Mouse (Mus musculus) cerebellum, adult 11-12 months (tissue): Measurements from ENCODE around the gene Ppp2r5e.

Source experiments
- DNase-seq: peaks from one replicate; pipeline ENCODE4 v3.0.0; 2022

Ppp2r5e gene

GRCm38 (mm10) chr12:75596154-75597002, at the start of gene Ppp2r5e:
Gene Ppp2r5e (minus strand): TSS chr12:75596245.
- peak; percentile 99 for DNase-seq

GRCm38 (mm10) chr12:75645780-75646179, 49.7 kb upstream of the Ppp2r5e start:
- no peak for DNase-seq

DNA sequence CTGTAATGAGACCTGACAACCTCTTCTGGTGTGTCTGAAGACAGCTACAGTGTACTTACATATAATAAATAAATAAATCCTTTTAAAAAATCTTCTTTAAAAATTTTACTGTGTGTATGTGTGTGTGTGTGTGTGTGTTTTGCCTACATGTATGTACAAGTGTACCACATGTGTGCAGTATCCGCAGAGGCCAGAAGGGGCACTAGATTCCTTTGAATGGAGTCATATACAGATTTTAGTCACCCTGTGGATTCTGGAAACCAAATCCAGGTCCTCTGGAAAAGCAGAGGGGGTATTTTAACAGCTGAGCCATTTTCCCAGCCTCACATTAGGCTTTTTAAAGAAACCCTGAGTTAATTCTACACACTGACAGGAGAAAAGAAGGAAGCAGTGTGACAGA, 45.7 kb upstream of the Ppp2r5e start:
- DNase-seq: no peak

DNA sequence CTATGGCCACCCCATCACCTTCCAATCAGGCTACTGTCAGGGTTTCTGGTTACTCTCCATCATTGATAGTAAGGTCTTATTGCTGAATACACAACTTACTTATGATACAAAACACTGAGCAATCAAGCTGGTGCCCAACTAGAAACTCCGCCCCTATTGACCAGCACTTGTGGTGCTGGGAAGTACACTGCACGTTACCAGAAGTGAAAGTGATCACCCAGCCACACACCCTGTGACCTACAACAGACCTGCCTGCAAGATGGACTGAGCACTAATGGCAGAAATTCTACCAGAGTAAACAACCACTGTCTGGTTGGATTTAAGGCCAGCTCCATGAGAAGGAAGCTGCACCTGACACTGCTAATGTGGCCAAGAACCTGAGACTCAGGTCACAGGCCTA, 42.3 kb upstream of the Ppp2r5e start:
- no peak for DNase-seq

DNA sequence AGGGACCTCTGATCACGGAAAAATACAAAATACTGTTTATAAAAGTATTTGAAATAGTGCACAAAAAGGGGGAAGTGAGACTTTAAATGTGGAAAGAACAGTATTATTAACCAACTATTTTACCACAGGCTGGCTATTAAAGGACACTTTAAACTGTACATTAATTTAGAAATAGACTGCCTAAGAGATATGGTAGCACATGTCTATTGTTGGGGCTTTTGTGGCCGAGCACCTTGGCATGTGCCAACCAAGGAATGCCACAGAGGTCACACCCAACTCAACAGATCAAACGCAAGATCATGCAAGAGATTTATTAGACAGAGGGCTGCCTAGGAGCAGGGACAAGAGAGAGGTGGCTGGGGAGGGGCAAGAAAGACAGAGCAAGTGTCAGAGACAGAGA, 41.1 kb upstream of the Ppp2r5e start:
- DNase-seq: no peak

DNA sequence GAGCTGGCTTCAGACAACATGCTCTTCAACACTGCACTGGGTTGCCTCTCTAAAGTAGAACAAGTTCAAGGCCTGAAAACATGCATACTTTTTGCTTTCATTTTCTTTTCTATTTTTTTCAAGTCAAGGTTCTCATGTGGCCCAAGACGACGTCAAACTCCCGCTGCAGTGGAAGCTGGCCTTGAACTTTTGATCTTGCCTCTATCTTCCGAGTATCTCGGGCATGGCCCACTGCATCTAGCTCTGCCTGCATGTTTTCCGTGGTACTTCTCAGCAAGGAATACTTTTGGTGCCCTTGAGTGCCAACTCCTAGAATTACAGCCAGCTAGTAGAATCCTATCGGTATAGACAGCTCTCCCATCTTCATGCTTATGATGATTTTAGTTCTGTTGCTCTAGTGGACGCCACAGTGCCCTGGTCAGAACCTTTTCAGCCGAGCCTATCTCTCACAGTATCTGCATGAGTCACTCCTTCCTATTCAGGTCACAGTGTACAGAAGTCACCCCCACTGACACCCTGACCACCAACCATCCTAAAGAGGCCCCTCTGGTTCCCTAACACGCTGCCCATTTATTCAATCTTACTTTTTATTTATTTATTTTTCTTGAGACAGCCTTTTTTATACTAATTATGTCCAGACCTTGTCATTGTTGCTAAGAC, 39.9 kb upstream of the Ppp2r5e start:
- DNase-seq: no peak

DNA sequence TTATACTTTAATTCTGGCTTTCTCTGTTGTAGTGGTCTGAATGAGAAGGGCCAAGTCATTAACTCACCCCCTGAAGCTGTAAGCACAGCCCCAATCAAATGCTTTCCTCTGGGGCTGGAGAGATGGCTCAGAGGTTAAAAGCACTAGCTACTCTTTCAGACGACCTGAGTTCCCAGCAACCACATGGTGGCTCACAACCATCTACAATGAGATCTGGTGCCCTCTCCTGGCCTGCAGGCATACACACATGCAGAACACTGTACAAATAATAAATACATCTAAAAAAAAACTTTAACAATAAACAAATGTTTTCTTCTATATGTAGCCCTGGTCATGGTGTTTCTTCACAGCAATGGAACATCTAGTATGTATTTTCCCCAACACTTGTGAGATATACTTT, 33.6 kb upstream of the Ppp2r5e start:
- no peak for DNase-seq

DNA sequence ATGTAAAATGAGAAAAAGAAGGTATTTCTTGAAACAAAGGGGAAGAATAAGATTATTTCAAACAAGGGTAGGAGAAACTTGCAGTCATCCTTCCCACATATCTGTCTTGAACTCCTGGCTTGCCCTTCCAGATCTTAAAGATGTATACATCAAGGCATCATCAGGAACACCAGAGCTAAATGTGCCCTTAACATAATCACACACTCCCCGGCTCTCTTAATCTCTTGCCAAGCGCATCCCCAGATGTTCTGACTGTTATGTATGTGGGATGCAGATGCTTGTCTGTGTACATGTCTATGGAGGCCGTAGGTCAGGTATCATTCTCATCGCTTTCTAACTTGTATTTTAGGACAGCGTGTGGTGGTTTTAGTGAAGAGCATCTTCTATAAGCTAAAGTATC, 27.2 kb upstream of the Ppp2r5e start:
- no peak for DNase-seq

DNA sequence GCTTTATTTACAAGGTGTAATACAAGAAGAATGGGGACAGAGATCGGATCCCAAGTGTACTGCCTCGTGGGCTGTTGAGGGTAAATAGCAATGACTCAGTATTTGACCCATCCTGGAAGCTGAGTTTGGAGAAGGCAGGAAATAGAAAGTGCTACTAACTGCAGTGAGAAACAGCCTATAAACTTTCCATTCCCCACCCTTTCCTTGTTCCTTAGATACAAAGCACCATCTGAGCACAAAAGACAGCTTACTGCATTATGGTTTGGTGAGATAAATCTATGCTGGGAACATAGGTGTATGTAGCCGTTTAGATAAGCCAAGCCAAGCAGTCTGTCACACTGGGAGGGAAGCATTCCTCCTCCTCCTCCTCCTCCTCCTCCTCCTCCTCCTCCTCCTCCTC, 26.8 kb upstream of the Ppp2r5e start:
- no peak for DNase-seq

GRCm38 (mm10) chr12:75616841-75617240, 20.8 kb upstream of the Ppp2r5e start:
- DNase-seq: no peak

DNA sequence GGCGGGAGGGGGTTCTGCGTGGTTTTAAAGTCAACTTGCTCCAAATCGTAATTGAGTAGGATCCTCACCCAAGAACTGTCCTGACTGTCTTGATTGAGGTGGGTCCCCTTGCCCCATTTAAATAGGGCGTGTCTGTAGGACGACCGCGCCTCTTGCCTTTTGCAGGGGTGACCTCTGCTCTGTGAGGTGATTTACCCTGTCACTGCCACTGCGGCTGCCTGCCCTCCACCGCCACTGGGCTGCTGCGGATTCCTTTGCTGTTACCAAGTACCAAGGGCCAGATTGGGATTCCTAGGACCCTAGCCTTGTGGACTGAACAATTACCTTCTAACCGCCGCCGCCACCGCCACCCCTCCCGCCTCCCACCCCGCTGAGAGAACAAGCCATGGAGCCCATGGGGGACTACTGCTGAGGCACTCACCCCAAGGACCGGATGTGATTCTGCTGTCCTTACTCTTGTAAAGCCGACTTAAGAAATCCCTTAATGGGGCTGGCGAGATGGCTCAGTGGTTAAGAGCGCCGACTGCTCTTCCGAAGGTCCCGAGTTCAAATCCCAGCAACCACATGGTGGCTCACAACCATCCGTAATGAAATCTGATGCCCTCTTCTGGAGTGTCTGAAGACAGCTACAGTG, 20.2 kb upstream of the Ppp2r5e start:
- no peak for DNase-seq

DNA sequence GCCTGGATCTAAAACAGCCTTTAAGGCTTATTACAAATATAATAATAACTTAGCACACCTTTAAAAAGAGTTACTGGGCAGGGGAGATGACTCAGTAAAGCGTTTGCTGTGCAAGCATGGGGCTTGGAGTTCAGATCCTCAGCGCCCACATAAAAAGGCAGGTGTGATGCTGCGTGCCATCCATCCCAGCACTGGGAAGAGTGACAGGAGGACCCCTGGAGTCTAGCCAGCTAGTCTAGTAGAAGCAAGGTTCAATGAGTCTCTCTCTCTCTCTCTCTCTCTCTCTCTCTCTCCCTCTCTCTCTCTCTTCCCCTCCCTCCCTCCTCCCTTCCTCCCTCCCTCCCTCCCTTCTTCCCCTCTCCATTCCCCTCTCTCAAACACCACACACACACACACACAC, 19.5 kb upstream of the Ppp2r5e start:
- no peak for DNase-seq

GRCm38 (mm10) chr12:75612711-75613110, 16.7 kb upstream of the Ppp2r5e start:
- DNase-seq: peak; percentile 49

DNA sequence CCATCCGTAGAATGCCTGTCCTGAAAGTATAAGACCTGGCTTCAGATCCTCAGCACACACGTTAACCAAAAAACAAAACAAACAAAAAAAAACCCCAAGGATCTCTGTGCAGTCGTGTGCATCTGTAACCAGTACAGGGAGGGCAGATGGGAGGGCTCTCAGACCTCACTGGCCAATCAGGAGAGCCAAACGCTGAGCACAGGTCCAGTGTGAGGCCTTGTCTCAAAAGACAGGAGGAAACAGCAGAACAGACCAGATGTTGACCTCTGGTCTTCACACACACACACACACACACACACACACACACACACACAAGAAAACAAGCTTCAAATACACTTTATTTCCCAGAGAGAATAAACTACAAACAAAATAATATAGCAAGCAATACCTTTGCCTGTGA, 3.4 kb upstream of the Ppp2r5e start:
- DNase-seq: no peak

DNA sequence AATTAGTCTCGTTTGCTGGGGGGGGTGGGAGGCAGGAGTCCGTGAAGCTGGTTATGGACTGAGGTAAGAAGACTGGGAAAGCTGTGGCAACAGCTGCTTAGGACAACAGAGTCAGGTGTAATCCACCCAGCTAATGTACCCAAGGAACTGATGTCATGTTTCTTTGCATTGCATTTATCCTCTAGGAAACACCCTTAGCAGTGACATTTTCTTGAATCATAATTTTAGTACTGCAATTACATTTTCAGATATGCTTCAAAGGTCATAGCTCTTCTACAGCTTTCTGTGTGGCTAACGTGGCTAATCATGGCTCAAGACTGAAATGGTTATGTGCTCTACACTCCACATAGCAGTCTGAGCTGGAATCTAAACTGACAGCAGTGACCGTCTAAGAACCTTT, 2.9 kb upstream of the Ppp2r5e start:
- no peak for DNase-seq

DNA sequence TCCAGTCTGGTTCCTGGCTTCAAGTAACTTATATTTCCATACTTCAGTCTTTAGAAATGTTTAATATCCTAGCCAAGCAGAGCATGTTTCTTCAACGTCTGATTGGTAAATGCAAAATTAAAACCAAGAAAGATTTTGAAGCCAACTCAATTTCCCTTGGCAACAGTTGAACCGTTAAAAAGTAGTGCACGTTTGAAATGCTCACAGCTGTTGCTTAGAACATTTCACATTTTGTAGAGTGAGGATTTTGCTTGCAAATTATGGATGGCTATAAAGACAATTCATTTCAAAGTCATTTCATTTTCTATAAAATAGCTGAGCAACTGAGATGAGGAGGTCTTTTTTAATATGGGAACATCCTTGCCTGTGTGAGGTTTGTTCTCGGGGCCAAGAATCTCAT, 1.7 kb upstream of the Ppp2r5e start:
- DNase-seq: no peak

DNA sequence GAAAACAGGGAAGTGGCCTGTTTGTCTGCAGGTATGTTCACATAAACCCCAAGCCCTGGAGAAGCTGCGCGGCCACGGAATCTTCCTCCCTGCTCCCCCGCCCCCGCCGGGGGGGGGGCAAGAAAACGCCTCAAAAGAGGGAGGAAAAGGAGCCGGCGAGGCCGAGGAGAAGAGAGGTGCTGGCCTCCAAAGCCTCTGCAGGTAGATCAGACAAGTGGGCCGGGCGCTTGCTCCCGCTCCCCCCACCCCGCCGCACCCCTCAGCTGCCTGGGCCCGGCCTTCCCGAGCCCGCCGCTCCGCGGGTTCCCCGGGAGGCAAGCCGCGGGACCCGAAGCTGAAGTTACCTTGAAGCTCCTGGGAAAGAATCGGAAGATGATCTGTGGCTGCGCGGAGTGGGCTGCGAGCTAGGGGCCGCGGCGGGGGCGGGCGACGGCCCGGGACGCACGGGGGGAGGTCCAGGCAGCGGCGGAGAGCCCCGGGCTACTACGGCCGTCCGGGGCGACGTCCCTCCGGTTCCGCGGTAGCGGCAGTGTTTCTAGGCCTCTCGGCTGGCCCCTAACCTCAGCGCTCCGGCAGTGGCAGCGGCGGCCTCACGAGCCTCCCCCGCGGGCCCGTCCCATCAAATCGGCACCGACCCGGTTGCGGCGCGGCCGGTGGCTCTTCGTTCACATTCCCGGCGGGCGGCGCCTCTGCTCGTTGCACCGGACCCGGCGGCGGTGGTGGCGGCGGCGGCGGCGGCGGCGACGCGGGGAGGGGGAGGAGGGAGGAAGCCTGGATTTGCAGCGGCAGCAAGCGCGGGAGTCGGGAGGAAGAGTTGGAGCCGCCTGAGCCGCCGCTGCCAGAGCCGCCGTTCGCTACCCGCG, 523 bp downstream of the Ppp2r5e start:
- peak; percentile 65 for DNase-seq

DNA sequence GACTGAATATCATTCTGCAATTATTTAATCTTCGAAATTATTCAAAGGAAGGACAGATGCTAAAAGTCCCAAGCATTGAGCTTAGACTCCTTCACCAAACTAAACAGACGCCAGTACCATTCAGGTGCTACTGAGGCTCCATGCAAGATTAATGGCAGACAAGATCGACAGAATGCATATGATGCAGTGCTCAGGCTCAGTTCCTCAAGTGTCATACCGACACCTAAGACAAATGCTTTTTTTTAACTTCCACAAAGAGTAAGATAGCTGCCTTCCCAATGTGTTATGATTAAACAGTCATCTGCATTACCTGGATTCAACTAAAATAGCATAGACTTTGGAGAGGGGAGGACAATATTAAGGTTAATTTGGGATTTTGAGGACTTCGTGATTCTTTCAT, 1.6 kb downstream of the Ppp2r5e start:
- DNase-seq: no peak

- DNase-seq: no peak
Observed at GRCm38 (mm10) chr12:75593817-75594216, 2.2 kb downstream of the Ppp2r5e start.

DNA sequence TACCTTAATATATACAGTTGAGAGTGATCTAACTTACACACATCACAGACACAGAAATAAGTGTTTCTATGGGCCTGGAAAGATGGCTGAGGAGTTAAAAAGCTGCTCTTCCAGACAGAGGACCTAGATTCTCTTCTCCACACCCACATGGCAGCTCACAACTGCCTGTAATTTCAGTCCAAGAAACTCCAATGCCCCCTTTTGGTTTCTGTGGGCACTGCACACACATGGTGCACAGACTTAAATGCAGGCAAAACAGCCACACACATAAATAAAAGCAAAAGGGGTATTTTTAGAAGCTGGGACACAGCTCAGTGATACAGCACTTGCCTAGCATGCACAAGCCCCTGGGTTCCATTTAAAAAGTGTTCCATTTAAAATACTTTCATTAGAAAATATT, 8.5 kb downstream of the Ppp2r5e start:
- no peak for DNase-seq

DNA sequence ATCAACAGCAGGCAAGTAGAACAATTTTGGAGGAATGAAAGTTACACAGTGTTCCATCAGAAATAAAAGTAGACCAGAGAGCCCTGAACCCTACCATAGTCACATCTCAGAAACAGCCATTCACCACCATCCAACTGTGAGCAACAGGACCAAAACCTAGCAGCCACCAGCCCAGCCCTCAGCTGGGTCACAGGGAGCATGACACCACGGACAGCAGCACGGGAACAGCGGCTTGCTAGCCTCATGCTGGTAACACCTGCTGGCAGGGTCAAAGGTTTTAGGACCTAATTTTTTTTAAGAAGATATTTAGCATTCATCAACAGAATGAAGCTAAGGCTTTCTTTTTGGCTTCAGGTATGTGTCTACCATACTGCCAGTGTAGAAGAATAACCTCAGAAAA, 12.3 kb downstream of the Ppp2r5e start:
- no peak for DNase-seq

DNA sequence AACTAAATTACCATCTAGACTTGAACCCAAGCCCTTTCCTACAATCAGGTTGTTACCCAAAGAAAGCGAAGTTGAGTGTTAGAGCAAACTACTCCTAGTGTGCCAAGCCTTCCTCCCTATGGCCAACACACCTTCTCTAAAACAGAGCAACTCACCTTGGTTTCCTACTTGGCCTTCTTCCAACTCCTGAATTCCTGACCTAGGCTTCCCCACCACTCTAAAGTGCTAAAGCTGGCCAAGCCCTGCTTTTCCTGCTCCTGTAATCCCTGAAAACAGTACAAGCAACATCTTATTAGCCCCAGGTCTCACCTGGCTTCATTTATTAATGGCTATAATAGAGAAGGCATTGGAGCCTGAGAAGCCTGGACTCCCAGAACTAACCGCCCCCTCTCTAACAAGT, 17.0 kb downstream of the Ppp2r5e start:
- no peak for DNase-seq

GRCm38 (mm10) chr12:75577255-75577654, 18.8 kb downstream of the Ppp2r5e start:
- no peak for DNase-seq
